Mouse (Mus musculus) left cerebral cortex, postnatal 36 days (tissue): ENCODE measurements at regions not wholly inside any gene's neighbourhood (a gene's known extent, or its start where the extent isn't known, plus 50 kb on each side); places are given as distances from the start of the nearest gene placed in this dataset.

Experiments used
- DNase-seq, 2 experiments: peaks; one replicate each; pipeline ENCODE4 v3.0.0; 2021 to 2022; ENCODE audit warnings: low spot score in 2 of 2, mixed read lengths in 1 of 2
- intact Hi-C: fragments of 180-260 bp; cut with DNase I; formaldehyde crosslinking; loops from one replicate; pipeline ENCODE4 v1.15.1; 2025

GRCm38 (mm10) chr14:24972357-24972756 is 485.4 kb downstream of the Rps24 start:
- intact Hi-C loops: no loop called here

DNA sequence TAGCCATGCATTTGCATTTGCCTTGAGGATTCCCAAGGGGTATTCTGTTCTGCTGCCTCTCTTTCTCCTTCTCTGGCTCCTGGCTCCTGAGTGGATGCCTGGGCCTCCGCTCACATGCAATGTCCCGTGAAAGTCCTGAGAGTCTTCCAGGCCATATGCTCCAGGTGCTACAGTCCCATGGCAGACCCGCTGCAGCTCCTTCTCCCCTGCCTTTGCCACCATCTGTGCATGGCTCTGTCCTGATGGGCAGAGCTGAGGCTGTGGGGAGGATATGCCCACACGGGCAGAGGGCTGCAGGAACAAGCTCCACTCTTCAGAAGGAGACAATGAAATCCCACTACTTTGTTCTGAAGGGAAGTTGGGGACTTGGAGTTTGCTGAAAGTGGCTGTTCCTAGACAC is 485.9 kb upstream of the Zmiz1 start:
- intact Hi-C loops: no loop called here

More at GRCm38 (mm10) chr14:24972357-24972756, 485.4 kb downstream of the Rps24 start:
- no peak for DNase-seq

GRCm38 (mm10) chr14:24973591-24973990 is 485.4 kb upstream of the Zmiz1 start:
- intact Hi-C loops: no loop called here

More for the DNA sequence above, 485.9 kb upstream of the Zmiz1 start:
- no peak for DNase-seq

GRCm38 (mm10) chr14:24982489-24982888 is 476.5 kb upstream of the Zmiz1 start:
- DNase-seq: no peak
- intact Hi-C loops: no loop called here

More at GRCm38 (mm10) chr14:24973591-24973990, 485.4 kb upstream of the Zmiz1 start:
- no peak for DNase-seq

DNA sequence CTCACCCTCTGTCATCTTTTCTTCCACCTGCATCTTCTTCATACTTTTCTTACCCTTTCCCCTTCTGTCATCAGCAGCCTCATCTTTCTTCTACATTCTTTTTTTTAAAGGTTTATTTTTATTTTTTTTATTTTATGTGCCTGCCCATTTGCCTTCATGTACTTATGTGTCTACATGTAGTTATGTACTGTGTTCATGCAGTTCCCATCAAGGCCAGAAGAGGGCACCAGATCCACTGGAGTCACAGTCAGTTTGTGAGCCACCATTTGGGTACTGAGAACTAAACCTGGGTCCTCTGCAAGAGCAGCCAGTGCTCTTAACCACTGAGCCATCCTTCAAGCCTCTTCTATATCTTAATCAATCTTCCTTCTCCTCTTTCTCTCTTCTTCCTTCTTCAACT is 475.7 kb upstream of the Zmiz1 start:
- intact Hi-C loops: no loop called here
- no peak for DNase-seq

DNA sequence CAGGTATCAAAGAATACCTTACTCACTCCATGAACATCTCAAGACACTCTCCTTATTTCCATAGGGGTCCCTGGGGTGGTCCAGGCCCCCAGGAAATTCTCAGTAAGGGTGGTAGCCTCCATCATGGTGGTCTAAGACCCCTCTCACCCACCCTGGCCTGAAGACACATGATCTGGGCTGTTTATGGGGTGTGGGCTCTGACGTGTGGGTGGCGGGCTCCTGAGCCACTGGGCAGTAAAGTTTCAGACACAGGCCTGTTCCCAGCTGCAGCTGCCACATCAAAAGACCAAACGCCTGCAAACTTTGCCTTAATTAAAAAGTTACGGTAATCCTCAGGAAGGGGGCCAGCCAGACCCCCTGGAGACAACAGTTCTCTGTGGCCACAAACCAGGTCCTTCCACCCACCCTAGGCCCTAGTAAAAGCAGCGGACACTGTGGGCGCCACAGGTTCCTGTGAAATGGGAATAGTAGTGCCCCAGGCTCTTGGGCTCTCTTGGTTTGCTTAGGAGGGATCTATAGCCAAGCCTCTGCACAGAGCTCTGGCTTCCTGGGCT is 473.1 kb upstream of the Zmiz1 start:
- no peak for DNase-seq
- intact Hi-C loops: no loop called here

- intact Hi-C loops: no loop called here
- DNase-seq: peak; percentile 43 to 45
These were observed 472.6 kb upstream of the Zmiz1 start for GRCm38 (mm10) chr14:24986404-24986803.

- peak; percentile 31 to 41 for DNase-seq
- intact Hi-C loops: no loop called here
These were observed 465.0 kb upstream of the Zmiz1 start for GRCm38 (mm10) chr14:24993751-24994658.

- peak; percentile 24 to 31 for DNase-seq
- intact Hi-C loops: no loop called here
These were observed 463.8 kb upstream of the Zmiz1 start for GRCm38 (mm10) chr14:24995226-24995625.

DNA sequence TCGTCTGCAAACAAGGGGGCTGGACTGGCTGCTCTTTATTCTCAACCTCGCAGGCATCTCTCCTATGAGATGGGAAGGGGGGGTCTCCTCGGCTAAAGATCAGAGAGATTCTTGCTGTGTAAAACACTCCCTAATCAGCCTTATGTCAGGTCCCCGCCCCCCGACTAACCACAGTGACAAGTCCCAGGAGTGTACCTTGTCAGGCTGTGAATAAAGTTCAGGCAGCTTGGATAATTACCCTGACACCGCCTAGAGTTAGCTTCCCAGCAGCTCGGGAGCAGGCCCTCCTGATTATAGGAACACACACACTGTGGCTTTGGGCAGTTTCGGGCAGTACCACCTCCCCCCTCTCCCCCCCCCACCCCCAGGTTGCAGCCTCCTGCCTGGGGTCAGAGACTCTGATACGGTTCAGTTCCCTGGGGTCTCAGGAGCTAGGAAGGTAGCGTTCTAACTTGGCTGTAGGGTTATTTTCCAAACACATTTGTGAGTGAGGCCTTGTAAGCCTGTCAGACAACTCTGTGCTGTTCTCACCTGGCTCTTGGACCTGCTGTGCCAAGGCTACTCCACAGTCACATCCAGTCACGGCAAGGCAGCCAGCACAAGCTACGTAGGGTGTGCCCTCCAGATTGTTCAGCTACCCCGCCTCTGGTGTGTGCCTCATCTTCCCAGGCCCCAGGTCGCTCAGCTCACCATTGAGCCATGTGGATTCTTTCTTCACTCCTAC is 461.0 kb upstream of the Zmiz1 start:
- no peak for DNase-seq
- intact Hi-C loops: no loop called here

- intact Hi-C loops: no loop called here
- peak in 1 of 2 experiments; percentile 32 for DNase-seq
These were observed 459.9 kb upstream of the Zmiz1 start for GRCm38 (mm10) chr14:24999008-24999572.

- no peak for DNase-seq
- intact Hi-C loops: no loop called here
These were observed 453.6 kb upstream of the Zmiz1 start for GRCm38 (mm10) chr14:25005241-25005946.

GRCm38 (mm10) chr14:25011926-25012325 is 447.1 kb upstream of the Zmiz1 start:
- intact Hi-C loops: loop anchor here (10.0 kb wide), 1 partner anchor 507 kb away; no protein-coding TSS in a partner anchor
- DNase-seq: peak in 1 of 2 experiments; percentile 37

DNA sequence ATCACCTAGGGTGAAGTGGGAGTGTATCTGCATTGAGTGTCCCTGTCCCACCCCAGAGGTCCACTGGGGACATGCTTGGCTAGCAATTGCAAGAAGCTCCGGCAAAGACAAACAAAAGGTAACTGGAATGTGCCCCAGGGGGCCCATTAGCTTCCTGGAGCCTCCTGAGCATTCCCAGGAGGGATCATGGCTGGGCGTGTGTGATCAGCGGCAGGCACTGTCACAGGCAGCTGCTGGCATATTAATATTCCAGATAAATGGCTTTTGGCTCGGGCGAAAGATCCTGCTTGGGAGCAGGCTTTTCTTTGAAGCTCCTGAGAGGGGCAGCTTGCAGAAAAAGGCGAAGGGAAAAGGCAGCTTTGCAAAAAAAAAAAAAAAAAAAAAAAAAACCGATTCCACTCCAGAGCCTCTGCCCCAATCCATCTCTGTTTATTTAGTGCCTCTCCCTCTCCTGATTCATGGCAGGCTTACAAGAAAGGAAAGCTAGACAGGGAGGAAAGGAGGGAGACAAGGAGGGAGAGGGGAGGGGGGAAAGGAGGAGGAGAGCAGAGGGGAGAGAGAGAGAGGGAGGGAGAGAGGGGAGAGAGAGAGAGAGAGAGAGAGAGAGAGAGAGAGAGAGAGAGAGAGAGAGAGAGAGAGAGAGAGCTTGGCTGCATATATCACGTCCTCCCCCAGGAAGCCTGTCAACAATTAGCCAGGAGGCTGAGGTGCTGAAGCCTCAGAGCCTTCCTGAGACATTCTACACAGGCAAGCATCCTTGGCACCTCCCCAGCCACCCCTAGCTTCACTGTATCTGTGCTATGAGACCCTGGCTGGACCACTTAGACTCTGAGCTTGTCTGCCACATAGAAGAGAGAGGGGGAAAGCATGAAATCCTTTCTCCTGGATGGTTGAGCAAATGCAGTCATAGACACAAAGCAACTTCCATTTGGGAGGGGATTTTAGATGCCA is 443.4 kb upstream of the Zmiz1 start:
- intact Hi-C loops: loop anchor here (10.0 kb wide), 1 partner anchor 511 kb away; no protein-coding TSS in a partner anchor
- no peak for DNase-seq

DNA sequence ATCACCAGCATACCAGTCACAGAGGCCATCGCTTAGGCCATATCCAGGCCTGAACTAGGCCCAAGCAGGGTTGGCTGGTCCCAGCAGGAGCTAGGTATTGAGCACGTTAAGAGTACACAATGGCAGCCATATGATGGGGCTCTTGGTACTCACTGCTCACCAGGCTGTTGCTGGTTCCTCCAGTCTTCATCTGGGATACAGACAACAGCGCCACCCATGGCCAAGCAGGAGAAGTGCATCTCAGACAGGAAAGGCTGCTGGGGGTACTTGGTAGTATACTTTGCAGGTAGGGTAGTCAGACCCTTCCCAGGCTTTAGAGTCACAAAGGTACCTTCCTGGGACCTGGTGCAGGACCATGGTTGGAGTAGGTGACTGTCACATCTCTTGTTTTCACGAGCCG is 441.1 kb upstream of the Zmiz1 start:
- intact Hi-C loops: loop anchor here (2.0 to 10.0 kb wide), 2 partner anchors 439 to 513 kb away; no protein-coding TSS in a partner anchor
- DNase-seq: no peak

GRCm38 (mm10) chr14:25019306-25019905 is 439.6 kb upstream of the Zmiz1 start:
- intact Hi-C loops: loop anchor here (2.0 to 10.0 kb wide), 2 partner anchors 437 to 515 kb away; no protein-coding TSS in a partner anchor
- DNase-seq: no peak

DNA sequence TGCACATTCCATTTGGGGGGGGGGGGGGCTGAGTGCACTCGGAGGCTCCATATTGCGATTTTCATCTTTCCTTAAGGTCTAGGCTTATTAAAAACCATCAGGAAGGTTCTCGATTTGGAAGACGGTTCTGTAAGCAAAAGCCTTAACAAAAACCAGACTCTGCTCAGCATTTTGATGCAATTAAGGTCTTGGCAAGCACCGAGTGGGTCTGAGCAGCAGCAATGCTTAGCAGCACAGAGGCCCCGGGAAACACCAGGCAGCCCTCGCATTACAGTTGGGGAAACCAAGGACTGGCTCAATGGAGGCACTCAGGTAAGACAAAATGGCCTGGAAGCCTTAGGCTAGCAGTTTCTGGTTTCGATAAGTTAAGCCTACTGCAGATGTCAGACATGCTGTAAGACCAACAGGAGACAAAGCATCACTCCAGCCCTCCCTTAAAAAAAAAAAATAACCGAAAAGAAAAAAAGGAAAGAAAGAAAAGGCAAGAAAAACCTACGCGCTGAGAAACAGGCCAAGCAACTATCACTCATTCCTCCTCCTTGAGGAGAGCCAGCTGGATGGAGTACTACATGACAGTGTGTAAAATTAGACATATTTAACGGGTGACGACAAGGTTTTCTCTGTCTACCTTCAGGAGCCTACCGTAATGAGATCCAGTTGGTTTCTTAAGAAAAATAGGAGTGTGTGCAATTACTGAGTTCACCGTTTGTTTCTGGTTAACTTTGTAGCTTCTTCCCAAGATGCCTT is 436.3 kb upstream of the Zmiz1 start:
- no peak for DNase-seq
- intact Hi-C loops: no loop called here
